Mouse (Mus musculus) intestine, postnatal 0 days (tissue): ENCODE data around the gene Mvp. TPM values are rescaled to one million over a fixed set of nuclear protein-coding genes. Genes with fewer than 3 reads are reported as not detected.

Experiments used
- ATAC-seq: fragments of 200-750 bp; cut with Nextera tagmentation; 2 replicates; pipeline ENCODE4 v1.8.0; 2017; ENCODE audit warnings: mild to moderate bottlenecking, moderate TSS enrichment, moderate library complexity
- H3K27ac ChIP-seq: fragments of 300-500 bp; sonication (generic); 2 replicates; pipeline ENCODE4 v1.5.1; 2014; ENCODE audit warnings: mild to moderate bottlenecking, low read depth, low read length, moderate library complexity
- H3K27me3 ChIP-seq: fragments of 300-500 bp; sonication (generic); replicated peaks from 2 replicates; pipeline ENCODE4 v1.6.1; 2014; ENCODE audit warnings: low read length, mixed read lengths; ENCODE audit not compliant: control insufficient read depth, insufficient read depth
- H3K36me3 ChIP-seq: fragments of 300-500 bp; sonication (generic); 2 replicates; pipeline ENCODE4 v1.6.1; 2014; ENCODE audit warnings: mild to moderate bottlenecking, moderate library complexity; ENCODE audit not compliant: control insufficient read depth, insufficient read depth
- H3K4me1 ChIP-seq: fragments of 300-500 bp; sonication (generic); replicated peaks from 2 replicates; pipeline ENCODE4 v1.6.1; 2014; ENCODE audit warnings: antibody characterized with exemption, low read length, mixed read lengths; ENCODE audit not compliant: control insufficient read depth, insufficient read depth
- H3K4me2 ChIP-seq: fragments of 300-500 bp; sonication (generic); replicated peaks from 2 replicates; pipeline ENCODE4 v1.6.1; 2014; ENCODE audit warnings: low read depth, mild to moderate bottlenecking, moderate library complexity
- H3K4me3 ChIP-seq: fragments of 300-500 bp; sonication (generic); 2 replicates; pipeline ENCODE4 v1.5.1; 2014; ENCODE audit warnings: low read depth, low read length
- H3K9ac ChIP-seq: fragments of 300-500 bp; sonication (generic); 2 replicates; pipeline ENCODE4 v1.6.1; 2014; ENCODE audit warnings: mild to moderate bottlenecking, low read depth, low read length
- H3K9me3 ChIP-seq: fragments of 300-500 bp; sonication (generic); 2 replicates; pipeline ENCODE4 v1.6.1; 2016; ENCODE audit warnings: mixed run types; ENCODE audit not compliant: control insufficient read depth
- CTCF ChIP-seq: sonication (generic); IDR thresholded peaks from 2 replicates; pipeline ENCODE4 v1.5.1; 2016; ENCODE audit warnings: low read depth, mild to moderate bottlenecking, control low read depth, antibody characterized with exemption, moderate library complexity
- WGBS: fragments of 180-500 bp; shearing (Covaris S2); extraction: QIAGEN DNeasy Blood & Tissue Kit; methylation state at CpG from one replicate; pipeline ENCODE4 v1.1.7; 2014; 5-methylcytosine and 5-hydroxymethylcytosine counted together
- microRNA-seq: library from miRNA; unstranded; fragments of <30 nt; microRNA quantifications from one replicate; pipeline ENCODE4, GENCODE M21; 2016
- polyA plus RNA-seq: library from polyadenylated mRNA; unstranded; fragments of >200 nt; fragmentation: Nextera tagmentation; extraction: Ambion mirVana; gene quantifications from 2 replicates; pipeline ENCODE4 v1.2.1, GENCODE M21; 2015

Mvp gene
- polyA plus RNA-seq, 1 experiment from 2014 or later: 79.8 TPM

- Histone ChIP-seq H3K9ac (no peak overlapping the region), H3K27ac (no peak overlapping the region), H3K27me3 (peaks cover 14% of the 10 kb centered on the region), H3K4me1 (peaks cover 8% of the 10 kb centered on the region; the same call in 1 of the 2 replicates), H3K9me3 (no peaks in the 10 kb centered on the region), H3K4me2 (no peak overlapping the region), H3K4me3 (no peak overlapping the region), H3K36me3 (peaks cover 16% of the 10 kb centered on the region; the same call in 1 of the 2 replicates)
- TF ChIP-seq CTCF: peak; percentile 86
- WGBS: 55% methylated on average over 3 of the region's 3 CpGs
- ATAC-seq: no peak
Observed at GRCm38 (mm10) chr7:126946530-126946929, 67.9 kb downstream of the Mvp start.

GRCm38 (mm10) chr7:126941801-126942200, 72.6 kb downstream of the Mvp start:
- Histone ChIP-seq H3K36me3 (peaks cover 28% of the 10 kb centered on the region; the same call in 1 of the 2 replicates), H3K9me3 (no peaks in the 10 kb centered on the region), H3K4me1 (no peaks in the 10 kb centered on the region), H3K4me3 (no peak overlapping the region), H3K9ac (no peak overlapping the region), H3K4me2 (no peak overlapping the region), H3K27ac (no peak overlapping the region), H3K27me3 (no peaks in the 10 kb centered on the region)
- WGBS: 78% methylated on average over 5 of the region's 5 CpGs
- no peak for ATAC-seq
- TF ChIP-seq CTCF: no peak

DNA sequence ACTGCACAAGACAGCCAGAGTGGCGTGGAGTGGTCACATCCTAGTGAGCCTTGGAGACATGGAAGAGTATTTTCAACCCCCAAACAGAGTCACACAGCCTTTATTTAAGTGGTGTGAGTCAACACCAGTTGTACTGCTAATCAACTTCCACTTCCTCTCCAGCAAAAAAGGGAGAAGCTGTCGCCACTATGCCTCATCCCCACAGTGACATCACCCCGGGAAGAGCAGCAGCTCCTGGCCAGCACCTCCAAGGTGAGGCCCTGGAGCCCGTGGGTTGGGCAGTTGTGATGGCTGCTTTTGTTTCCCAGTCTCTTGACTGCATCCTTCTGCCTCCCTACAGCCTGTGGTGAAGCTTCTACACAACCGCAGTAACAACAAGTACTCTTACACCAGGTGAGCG, 73.2 kb downstream of the Mvp start:
- ATAC-seq: no peak
- Histone ChIP-seq H3K4me2 (no peak overlapping the region), H3K27me3 (no peaks in the 10 kb centered on the region), H3K9ac (no peak overlapping the region), H3K4me1 (no peaks in the 10 kb centered on the region), H3K36me3 (peaks cover 28% of the 10 kb centered on the region; the same call in 1 of the 2 replicates), H3K27ac (no peak overlapping the region), H3K4me3 (no peak overlapping the region), H3K9me3 (no peaks in the 10 kb centered on the region)
- no peak for TF ChIP-seq CTCF
- 44% methylated on average over 6 of the region's 6 CpGs for WGBS

Small RNA genes lying within 50 kb of the gene (microRNA-seq; reads per million reads assigned to microRNA genes)
- gene Gm44343: not detected

Other genes with a start within 250 kb of the Mvp start
- 13.9 and 14.6 TPM in 2 replicates for gene Gdpd3, start 248.3 kb downstream of the Mvp start, polyA plus RNA-seq
- gene Ypel3, start 237.7 kb downstream of the Mvp start, polyA plus RNA-seq: 63.1 and 64.6 TPM in 2 replicates
- gene Tbx6, start 233.1 kb downstream of the Mvp start, polyA plus RNA-seq: 0.17 TPM in 2 replicates
- gene Ppp4c, start 222.1 kb downstream of the Mvp start, polyA plus RNA-seq: 134 and 135 TPM in 2 replicates
- gene Fam57b, start 217.0 kb downstream of the Mvp start, polyA plus RNA-seq: 0.97 and 1.2 TPM in 2 replicates
- gene 4930451I11Rik, start 183.0 kb downstream of the Mvp start, polyA plus RNA-seq: not detected in 2 replicates
- 1.5 and 1.6 TPM in 2 replicates for gene Doc2a, start 167.2 kb downstream of the Mvp start, polyA plus RNA-seq
- gene Hirip3, start 152.6 kb downstream of the Mvp start, polyA plus RNA-seq: 7.2 and 9.5 TPM in 2 replicates
- gene Ino80e, start 152.2 kb downstream of the Mvp start, polyA plus RNA-seq: 36.4 and 37.4 TPM in 2 replicates
- gene Taok2, start 129.9 kb downstream of the Mvp start, polyA plus RNA-seq: 11.5 and 12.9 TPM in 2 replicates
- gene Tmem219, start 91.7 kb downstream of the Mvp start, polyA plus RNA-seq: 71.1 and 73.5 TPM in 2 replicates
- 11.4 and 11.9 TPM in 2 replicates for gene Kctd13, start 85.7 kb downstream of the Mvp start, polyA plus RNA-seq
- gene Asphd1, start 65.0 kb downstream of the Mvp start, polyA plus RNA-seq: 0.16 and 0.21 TPM in 2 replicates
- gene Sez6l2, start 64.1 kb downstream of the Mvp start, polyA plus RNA-seq: 1.3 and 1.9 TPM in 2 replicates
- gene Cdipt, start 38.7 kb downstream of the Mvp start, polyA plus RNA-seq: 159 and 169 TPM in 2 replicates
- 3.2 TPM in 2 replicates for gene Cdiptos, start 38.5 kb downstream of the Mvp start, polyA plus RNA-seq
- 0.68 TPM in 1 of 2 replicates, not detected in the other for gene Pagr1b, start 1.9 kb upstream of the Mvp start, polyA plus RNA-seq
- gene Pagr1a, start 2.7 kb upstream of the Mvp start, polyA plus RNA-seq: 26.4 and 37.5 TPM in 2 replicates
- 15.7 and 27.1 TPM in 2 replicates for gene Gm42742, start 6.5 kb upstream of the Mvp start, polyA plus RNA-seq
- 2.5 and 2.7 TPM in 2 replicates for gene Prrt2, start 6.6 kb upstream of the Mvp start, polyA plus RNA-seq
- gene Maz, start 12.4 kb upstream of the Mvp start, polyA plus RNA-seq: 32.6 and 33.9 TPM in 2 replicates
- 24.0 and 24.2 TPM in 2 replicates for gene Kif22, start 27.9 kb upstream of the Mvp start, polyA plus RNA-seq
- gene Zg16, start 72.7 kb upstream of the Mvp start, polyA plus RNA-seq: 175 and 225 TPM in 2 replicates
- 5.2 and 5.8 TPM in 2 replicates for gene AI467606, start 76.7 kb upstream of the Mvp start, polyA plus RNA-seq
- gene Qprt, start 107.6 kb upstream of the Mvp start, polyA plus RNA-seq: 1.8 and 2.0 TPM in 2 replicates
- 0.09 and 0.13 TPM in 2 replicates for gene Spn, start 123.2 kb upstream of the Mvp start, polyA plus RNA-seq
- gene Cd2bp2, start 181.4 kb upstream of the Mvp start, polyA plus RNA-seq: 29.2 and 30.2 TPM in 2 replicates
- 15.0 and 17.1 TPM in 2 replicates for gene Tbc1d10b, start 193.8 kb upstream of the Mvp start, polyA plus RNA-seq
- 10.7 and 12.3 TPM in 2 replicates for gene Mylpf, start 194.3 kb upstream of the Mvp start, polyA plus RNA-seq
- gene Zfp553, start 218.4 kb upstream of the Mvp start, polyA plus RNA-seq: 7.4 and 7.6 TPM in 2 replicates
- 6.3 and 6.6 TPM in 2 replicates for gene Sept1, start 218.5 kb upstream of the Mvp start, polyA plus RNA-seq
- gene Zfp771, start 229.7 kb upstream of the Mvp start, polyA plus RNA-seq: 17.6 and 19.8 TPM in 2 replicates
- 75.2 and 80.9 TPM in 2 replicates for gene Dctpp1, start 246.1 kb upstream of the Mvp start, polyA plus RNA-seq